ENCODE assay signal across 14 mouse cellular contexts in the genomic region with DNA sequence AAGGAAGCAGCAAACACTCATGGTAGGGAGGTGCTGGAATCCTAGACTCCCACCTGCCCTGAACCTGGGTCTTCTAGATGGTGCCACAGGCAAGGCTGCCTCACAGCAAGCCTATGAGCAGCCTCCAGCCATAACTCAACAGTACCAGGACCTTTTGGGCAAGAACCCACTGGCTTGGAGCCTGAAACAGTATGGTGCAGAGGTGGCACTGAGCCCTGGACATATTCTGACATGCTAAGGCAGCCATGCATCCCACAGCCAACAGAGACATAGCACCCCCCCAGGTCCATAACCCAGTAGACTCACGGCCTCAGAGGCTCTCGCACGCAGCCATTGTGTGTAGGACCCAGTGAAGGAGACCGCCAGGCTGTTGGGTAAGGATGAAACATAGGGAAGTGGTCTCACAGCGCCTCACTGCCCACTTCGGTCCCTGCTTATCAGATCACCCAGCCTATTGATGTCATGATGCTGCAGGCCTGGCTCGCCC. TPM values are rescaled to one million over a fixed set of nuclear protein-coding genes. Genes with fewer than 3 reads are reported as not detected.
DNase-seq lines count a peak whose midpoint lies in the region; ATAC-seq and TF ChIP-seq lines count a peak whose summit lies in the region.
"Had no signal": no experiment of that assay in that cellular context is flagged by ENCODE, and none has a peak within 500 bp of the region (broad histone marks: within the 10 kb centered on the region; RNA-seq: fewer than 3 reads in every experiment).

No protein-coding gene starts in this region.

- peaks cover 60% of the 10 kb centered on the region for H3K4me1 ChIP-seq in heart, embryonic 11.5 days (ENCODE audit: control insufficient read depth, insufficient read depth, low read length)
- H3K4me1 ChIP-seq in lung, embryonic 14.5 days (ENCODE audit: insufficient read depth) = peaks cover 33% of the 10 kb centered on the region

- WGBS in heart, embryonic 11.5 days (ENCODE audit: insufficient replicate concordance) = 76% methylated on average over 7 of the region's 7 CpGs
- WGBS in lung, embryonic 14.5 days = 84% methylated on average over 7 of the region's 7 CpGs

- H3K27ac ChIP-seq in heart, embryonic 11.5 days (ENCODE audit: low read depth, low read length) = peak overlapping the region; percentile 83
- peak overlapping the region; percentile 91 for H3K27ac ChIP-seq in lung, embryonic 14.5 days (ENCODE audit: low read depth)
- H3K27ac ChIP-seq: left cerebral cortex, adult 2 months; midbrain, embryonic 15.5 days had no signal

- TF ChIP-seq CTCF in lung, embryonic 14.5 days (IDR thresholded peaks at IDR 0.05; ENCODE audit: low read depth) = no peak

- no peak overlapping the region for H3ac ChIP-seq in myocyte (ENCODE audit: control insufficient read depth, insufficient read length)

- no peak for DNase-seq in heart, adult 9 months (ENCODE audit: low spot score in 2 of 2)
- DNase-seq in lung, embryonic 14.5 days = no peak
- no peak for DNase-seq in lung, postnatal 36 days
- no peak for DNase-seq in urinary bladder, postnatal 14 days (ENCODE audit: low spot score)
- DNase-seq in cerebellum, adult 11-12 months = no peak
- DNase-seq: adrenal gland, adult 8-10 months; lung, adult 18-20 months; thymus, adult 18-20 months had no signal

- H3K27me3 ChIP-seq in heart, embryonic 11.5 days (ENCODE audit: control insufficient read depth, insufficient read depth, low read length) = no peaks in the 10 kb centered on the region
- H3K27me3 ChIP-seq in lung, embryonic 14.5 days (ENCODE audit: insufficient read depth, low read length) = no peaks in the 10 kb centered on the region
- no peaks in the 10 kb centered on the region for H3K27me3 ChIP-seq in myocyte (ENCODE audit: control insufficient read depth, insufficient read depth, insufficient read length)
- H3K27me3 ChIP-seq: midbrain, embryonic 15.5 days had no signal

- no peaks in the 10 kb centered on the region for H3K79me2 ChIP-seq in myocyte (ENCODE audit: control insufficient read depth, insufficient read depth)

- no peak overlapping the region for H3K4me3 ChIP-seq in heart, embryonic 11.5 days (ENCODE audit: low read depth, low read length)
- H3K4me3 ChIP-seq in lung, embryonic 14.5 days (ENCODE audit: low read depth, low read length) = no peak overlapping the region
- no peak overlapping the region for H3K4me3 ChIP-seq in myocyte
- H3K4me3 ChIP-seq: left cerebral cortex, adult 2 months; midbrain, embryonic 15.5 days had no signal

- ATAC-seq in heart, embryonic 11.5 days (replicated peaks; ENCODE audit: insufficient number of reproducible peaks, low FRiP score, low TSS enrichment) = no peak
- no peak for ATAC-seq in lung, embryonic 14.5 days (ENCODE audit: insufficient read depth)
- ATAC-seq in granulocyte monocyte progenitor cell, adult 5-6 weeks (replicated peaks; ENCODE audit: poor library complexity, severe bottlenecking) = peak; percentile 60
- ATAC-seq: forebrain, embryonic 16.5 days; midbrain, embryonic 15.5 days had no signal

- H3K36me3 ChIP-seq in heart, embryonic 11.5 days (ENCODE audit: control insufficient read depth, insufficient read depth, low read length) = no peaks in the 10 kb centered on the region
- no peaks in the 10 kb centered on the region for H3K36me3 ChIP-seq in lung, embryonic 14.5 days (ENCODE audit: insufficient read depth)
- H3K36me3 ChIP-seq in myocyte (ENCODE audit: control insufficient read depth, insufficient read depth) = no peaks in the 10 kb centered on the region
- H3K36me3 ChIP-seq: midbrain, embryonic 15.5 days had no signal

- H3K4me2 ChIP-seq in heart, embryonic 11.5 days = no peak overlapping the region; the same call in 1 of the 2 replicates
- H3K4me2 ChIP-seq in lung, embryonic 14.5 days = peak overlapping the region; percentile 31; the same call in 1 of the 2 replicates
- peak overlapping the region; percentile 59 for H3K4me2 ChIP-seq in myocyte (ENCODE audit: low read depth)
- H3K4me2 ChIP-seq: midbrain, embryonic 15.5 days had no signal

- no peak for TF ChIP-seq POLR2A in myocyte (IDR thresholded peaks at IDR 0.05; ENCODE audit: insufficient read length, low read depth)

- H3K9ac ChIP-seq in heart, embryonic 11.5 days (ENCODE audit: low read depth, low read length) = peak overlapping the region; percentile 39; the same call in 1 of the 2 replicates
- H3K9ac ChIP-seq in lung, embryonic 14.5 days = no peak overlapping the region
- H3K9ac ChIP-seq: midbrain, embryonic 15.5 days had no signal

- no peaks in the 10 kb centered on the region for H3K9me3 ChIP-seq in heart, embryonic 11.5 days (replicated peaks; ENCODE audit: control insufficient read depth, low read length)
- no peaks in the 10 kb centered on the region for H3K9me3 ChIP-seq in lung, embryonic 14.5 days (ENCODE audit: low read depth, low read length)
- H3K9me3 ChIP-seq: midbrain, embryonic 15.5 days had no signal

TF ChIP-seq in myocyte, 11 proteins besides CTCF, POLR2A, EP300 and RAD21:
- no peak for TF ChIP-seq SRF (IDR thresholded peaks at IDR 0.05; ENCODE audit: control insufficient read depth, insufficient read length, low read depth)
- TF ChIP-seq POLR2AphosphoS2 (IDR thresholded peaks at IDR 0.05; ENCODE audit: insufficient read length, low read depth) = no peak
- TF ChIP-seq E2F4 (IDR thresholded peaks at IDR 0.05; ENCODE audit: insufficient read depth) = no peak
- no peak for TF ChIP-seq MYOG (IDR thresholded peaks at IDR 0.05; ENCODE audit: control insufficient read depth in 1 of 3, insufficient read depth in 1 of 3, insufficient read length in 2 of 3, low read depth in 2 of 3)
- no peak for TF ChIP-seq MYOD1 (IDR thresholded peaks at IDR 0.05; ENCODE audit: control insufficient read depth in 1 of 3, insufficient read length in 2 of 3, low read depth in 2 of 3)
- TF ChIP-seq REST (IDR thresholded peaks at IDR 0.05; ENCODE audit: insufficient read depth, insufficient read length) = no peak
- no peak for TF ChIP-seq TCF12 (IDR thresholded peaks at IDR 0.05; ENCODE audit: insufficient read depth, poor library complexity, severe bottlenecking)
- TF ChIP-seq CEBPB (IDR thresholded peaks at IDR 0.05; ENCODE audit: insufficient read depth, poor library complexity, severe bottlenecking) = no peak
- TF ChIP-seq USF1 (IDR thresholded peaks at IDR 0.05; ENCODE audit: low read depth) = no peak
- TF ChIP-seq TCF3 (IDR thresholded peaks at IDR 0.05; ENCODE audit: insufficient read length, low read depth) = no peak

RNA-seq across cellular contexts. Expression of gene Morn1, which starts 48.4 kb away (rescaled TPM):
- polyA plus RNA-seq in heart, embryonic 11.5 days (2014; fragmentation: Nextera tagmentation; extraction: Ambion mirVana) = 2.5 and 2.9 TPM in 2 replicates
- polyA plus RNA-seq in lung, embryonic 14.5 days (2014; fragmentation: Nextera tagmentation; extraction: Ambion mirVana) = 5.2 TPM in 2 replicates
- total RNA-seq in granulocyte monocyte progenitor cell, adult 5-6 weeks (2014; fragmentation: Nextera tagmentation) = 0.62 and 1.2 TPM in 2 replicates
- total RNA-seq in granulocyte monocyte progenitor cell, adult 5-6 weeks (2017) = 1.6 and 4.7 TPM in 2 replicates
- polyA plus RNA-seq in myocyte (2012; fragmentation: generic; extraction: Trizol) = 2.6 TPM

RNA-seq across cellular contexts. Expression of gene Rer1, which starts 48.5 kb away (rescaled TPM):
- polyA plus RNA-seq in heart, embryonic 11.5 days (2014; fragmentation: Nextera tagmentation; extraction: Ambion mirVana) = 148 TPM in 2 replicates
- polyA plus RNA-seq in lung, embryonic 14.5 days (2014; fragmentation: Nextera tagmentation; extraction: Ambion mirVana) = 160 and 177 TPM in 2 replicates
- total RNA-seq in granulocyte monocyte progenitor cell, adult 5-6 weeks (2014; fragmentation: Nextera tagmentation) = 93.3 and 125 TPM in 2 replicates
- 106 and 134 TPM in 2 replicates for total RNA-seq in granulocyte monocyte progenitor cell, adult 5-6 weeks (2017)
- 117 TPM for polyA plus RNA-seq in myocyte (2012; fragmentation: generic; extraction: Trizol)
